Mouse (Mus musculus): ENCODE measurements around the gene Zfp143.
A peak's percentile ranks its signal among the peaks of the same experiment; 100 is the strongest.
"Not testable (repeated sequence)": the region's sequence is repeated elsewhere in the genome, so short reads cannot be mapped to it uniquely, and the experiment has no call there.

The Zfp143 gene

GRCm38 (mm10) chr7:110061199-110061751 is at the start of gene Zfp143:
TSS of gene Zfp143 (plus strand) at chr7:110061217.
- peak; percentile 100 for DNase-seq

- no peak for DNase-seq
Observed at GRCm38 (mm10) chr7:110011417-110011816, 49.6 kb upstream of the Zfp143 start.

- no peak for DNase-seq
Observed at GRCm38 (mm10) chr7:110014272-110014671, 46.7 kb upstream of the Zfp143 start.

GRCm38 (mm10) chr7:110018117-110018630 is 42.8 kb upstream of the Zfp143 start, which contains the start of gene Ipo7:
TSS of gene Ipo7 (plus strand) at chr7:110018274.
- DNase-seq, result peak; percentile 96

GRCm38 (mm10) chr7:110018631-110019482 is 42.2 kb upstream of the Zfp143 start:
- DNase-seq, result peak; percentile 80

- no peak for DNase-seq
Observed at GRCm38 (mm10) chr7:110023553-110023952, 37.5 kb upstream of the Zfp143 start.

GRCm38 (mm10) chr7:110026594-110026993 is 34.4 kb upstream of the Zfp143 start:
- DNase-seq, result no peak

- DNase-seq, result no peak
Observed at GRCm38 (mm10) chr7:110028826-110029225, 32.2 kb upstream of the Zfp143 start.

GRCm38 (mm10) chr7:110030342-110030741 is 30.7 kb upstream of the Zfp143 start:
- no peak for DNase-seq

- DNase-seq, result not testable (repeated sequence)
Observed at GRCm38 (mm10) chr7:110057723-110058122, 3.3 kb upstream of the Zfp143 start.

GRCm38 (mm10) chr7:110059092-110059785 is 1.8 kb upstream of the Zfp143 start:
- DNase-seq, result peak; percentile 33

GRCm38 (mm10) chr7:110060106-110060668 is 830 bp upstream of the Zfp143 start:
- DNase-seq, result no peak

- no peak for DNase-seq
Observed at GRCm38 (mm10) chr7:110060669-110061198, 283 bp upstream of the Zfp143 start.

GRCm38 (mm10) chr7:110061752-110062273 is 796 bp downstream of the Zfp143 start:
- DNase-seq, result peak; percentile 94

GRCm38 (mm10) chr7:110063731-110064130 is 2.7 kb downstream of the Zfp143 start:
- no peak for DNase-seq

GRCm38 (mm10) chr7:110069070-110069469 is 8.1 kb downstream of the Zfp143 start:
- DNase-seq, result no peak

- no peak for DNase-seq
Observed at GRCm38 (mm10) chr7:110078168-110078567, 17.2 kb downstream of the Zfp143 start.

GRCm38 (mm10) chr7:110083386-110084165 is 22.6 kb downstream of the Zfp143 start:
- peak; percentile 81 for DNase-seq

GRCm38 (mm10) chr7:110085217-110085616 is 24.2 kb downstream of the Zfp143 start:
- no peak for DNase-seq

GRCm38 (mm10) chr7:110087914-110088313 is 26.9 kb downstream of the Zfp143 start:
- no peak for DNase-seq

GRCm38 (mm10) chr7:110091670-110092069 is 30.7 kb downstream of the Zfp143 start:
- DNase-seq, result no peak

GRCm38 (mm10) chr7:110096332-110096731 is 35.3 kb downstream of the Zfp143 start:
- DNase-seq, result no peak
